Mouse (Mus musculus) kidney, postnatal 14 days (tissue): ENCODE measurements at regions not wholly inside any gene's neighbourhood (a gene's known extent, or its start where the extent isn't known, plus 50 kb on each side); places are given as distances from the start of the nearest gene placed in this dataset.

Source experiments
- DNase-seq: peaks from one replicate; pipeline ENCODE4 v3.0.0; 2022; ENCODE audit warnings: mixed read lengths

DNA sequence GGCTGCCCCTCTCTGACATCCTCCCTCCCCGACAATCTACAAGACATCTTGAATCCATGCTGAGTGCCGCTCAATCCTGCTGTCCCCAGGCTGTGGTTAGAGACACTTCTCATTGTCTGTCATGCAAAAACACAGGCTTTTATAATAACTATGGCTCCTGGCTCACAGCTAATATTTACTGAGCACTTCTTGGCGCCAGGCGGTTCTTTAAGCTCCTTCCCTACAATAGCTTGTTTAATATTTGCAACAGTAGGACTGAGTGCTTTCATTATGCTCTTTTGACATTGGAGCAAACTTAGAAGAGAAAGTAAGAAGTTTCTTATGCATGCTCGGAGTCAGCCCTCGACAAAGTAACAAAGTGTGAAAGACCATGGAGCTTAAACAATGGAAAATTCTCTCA lies 151.6 kb upstream of the Irx6 start:
- DNase-seq = no peak

DNA sequence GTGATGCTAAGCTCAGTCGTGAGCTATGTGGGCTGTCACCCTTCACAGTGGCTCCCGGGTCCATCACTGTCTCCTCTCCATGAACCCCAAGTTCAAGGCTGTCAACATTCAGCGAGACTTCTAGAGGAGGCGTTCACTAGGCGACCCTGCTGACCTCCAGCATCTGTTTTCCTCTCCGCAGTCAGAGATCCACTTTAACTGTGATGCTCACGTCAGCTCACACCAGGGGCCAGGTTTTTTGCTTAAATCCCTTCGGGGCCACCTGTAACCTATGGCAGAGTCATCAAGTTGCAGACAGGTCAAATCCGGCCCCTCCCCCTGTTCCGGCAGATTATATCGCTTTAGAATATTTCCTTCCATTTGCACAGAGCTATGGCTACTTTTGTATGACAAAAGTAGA lies 144.3 kb upstream of the Irx6 start:
- no peak for DNase-seq

DNA sequence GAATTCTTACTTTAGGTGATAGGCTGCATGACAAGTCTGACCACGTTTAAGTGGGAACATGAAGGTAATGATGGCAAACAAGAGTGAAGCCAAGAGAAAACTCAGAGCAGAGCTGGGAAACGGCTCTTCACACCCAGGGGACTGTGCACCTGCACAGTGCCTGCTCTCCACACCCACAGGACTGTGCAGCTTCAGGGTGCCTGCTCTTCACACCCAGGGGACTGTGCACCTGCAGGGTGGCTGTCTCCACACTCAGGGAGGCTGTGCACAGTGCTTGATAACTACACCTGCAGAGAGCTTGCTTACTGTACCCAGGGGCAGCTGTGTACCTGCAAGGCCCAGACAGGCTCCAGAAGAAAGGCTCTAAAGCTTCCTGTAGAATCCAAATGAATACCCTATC lies 133.5 kb upstream of the Irx6 start:
- DNase-seq = no peak

DNA sequence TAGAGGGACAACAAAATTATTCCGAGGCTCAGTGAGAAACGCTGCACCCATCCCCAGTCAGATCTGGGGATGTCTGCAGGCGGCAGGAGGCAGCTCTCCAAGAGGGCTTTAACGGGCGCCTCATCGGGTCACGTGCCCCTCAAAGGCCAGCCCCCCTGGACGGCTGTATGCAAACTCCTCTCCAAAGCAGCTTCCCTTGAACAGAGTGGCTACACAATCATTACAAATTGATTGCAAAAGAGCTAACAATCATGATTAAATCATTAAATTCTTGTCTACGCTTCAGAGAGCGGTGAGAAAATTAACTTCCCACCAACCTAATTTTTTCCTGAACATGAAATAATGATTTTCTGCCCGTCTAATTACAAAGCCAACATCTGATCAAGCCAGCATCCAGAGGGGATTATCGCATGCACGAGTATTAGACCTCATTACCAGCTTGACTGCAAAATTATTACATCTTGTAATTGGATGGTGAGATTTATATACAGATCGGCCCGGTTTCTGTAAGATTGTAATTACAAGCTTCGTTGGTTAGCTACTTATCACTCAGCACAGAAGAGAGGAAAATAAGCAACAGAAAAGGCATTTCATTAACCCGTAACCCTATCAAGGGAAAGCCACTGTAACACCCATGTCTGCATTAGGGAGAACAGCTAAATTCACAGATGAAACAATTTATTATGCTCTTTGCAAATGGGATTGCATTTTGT lies 128.6 kb upstream of the Irx6 start:
- peak; percentile 6 for DNase-seq

DNA sequence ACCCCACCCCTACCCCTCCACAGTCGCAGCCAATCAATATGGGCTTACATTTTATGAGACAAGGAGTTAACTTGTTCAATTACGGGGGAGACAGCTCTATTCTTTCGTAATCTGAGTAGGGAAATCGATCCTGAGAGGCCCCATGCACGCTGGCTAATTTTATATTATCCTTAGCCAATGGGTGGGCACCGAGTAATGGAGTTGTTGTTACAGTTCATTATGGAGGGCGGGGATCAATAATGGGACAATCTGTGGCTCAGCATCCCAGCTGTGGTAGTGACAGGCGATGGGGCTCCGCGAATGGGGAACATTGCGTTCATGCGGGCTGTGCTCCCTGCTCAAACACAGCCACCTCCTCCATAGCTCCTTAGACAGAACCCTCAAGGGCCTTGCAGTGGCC lies 118.9 kb upstream of the Irx6 start:
- DNase-seq = no peak

DNA sequence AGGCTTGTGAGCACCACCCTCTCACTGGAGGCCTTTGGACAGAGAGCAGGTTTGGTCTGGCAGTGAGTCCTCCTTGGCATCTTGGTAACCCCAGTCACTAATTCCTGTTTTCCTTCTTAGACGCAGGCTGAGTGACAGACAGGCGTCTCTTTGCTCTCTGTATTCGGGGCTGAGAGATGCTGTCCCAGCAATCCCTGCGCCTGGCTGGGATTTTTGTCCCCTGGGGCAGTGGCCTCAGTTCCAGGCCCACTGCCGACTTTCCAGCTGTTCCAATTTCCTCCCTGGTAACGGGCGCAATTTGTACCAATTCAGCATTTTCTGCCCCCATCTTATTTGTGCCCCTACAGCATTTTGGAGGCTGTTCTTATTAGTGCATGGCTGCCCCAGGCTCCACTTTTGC lies 118.5 kb upstream of the Irx6 start:
- peak; percentile 25 for DNase-seq

DNA sequence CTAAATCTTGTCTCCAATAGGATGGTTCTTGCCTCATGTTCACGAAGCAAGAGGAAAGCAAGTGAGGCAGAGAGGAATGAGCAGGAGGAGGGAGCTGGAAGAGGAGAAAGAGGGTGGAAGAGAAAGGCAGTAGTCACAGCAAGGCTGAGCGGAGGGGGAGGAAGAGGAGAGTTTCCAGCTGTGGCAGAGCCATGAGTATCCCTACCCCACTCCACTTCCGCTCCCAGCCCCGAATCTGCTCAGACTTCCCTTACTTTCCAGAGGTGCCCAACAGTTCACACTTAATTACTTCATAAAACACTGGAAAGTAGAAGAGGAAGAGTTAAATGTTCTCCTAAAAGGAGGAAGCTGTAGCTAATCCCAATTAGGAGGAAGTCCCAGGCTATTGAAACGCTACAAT lies 111.6 kb upstream of the Irx6 start:
- no peak for DNase-seq

DNA sequence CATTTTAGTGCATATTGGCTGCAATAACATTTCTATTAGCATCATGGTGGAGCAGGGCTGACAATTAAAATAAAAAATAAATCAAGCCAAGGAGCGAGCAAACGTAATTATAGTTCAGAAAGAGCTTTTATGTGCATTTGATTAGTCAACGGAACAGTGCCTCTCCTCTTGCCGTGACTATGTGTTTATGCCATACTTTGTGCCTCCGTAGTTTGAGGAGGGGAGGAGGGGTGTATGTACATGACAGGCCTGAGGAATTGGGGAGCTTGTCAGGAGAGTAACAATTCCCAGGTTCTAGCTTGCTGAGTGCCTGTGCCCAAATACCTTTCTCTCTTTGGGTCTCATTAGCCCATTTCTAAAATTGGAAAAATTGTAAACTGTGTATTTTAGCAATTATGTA lies 111.1 kb upstream of the Irx6 start:
- no peak for DNase-seq

DNA sequence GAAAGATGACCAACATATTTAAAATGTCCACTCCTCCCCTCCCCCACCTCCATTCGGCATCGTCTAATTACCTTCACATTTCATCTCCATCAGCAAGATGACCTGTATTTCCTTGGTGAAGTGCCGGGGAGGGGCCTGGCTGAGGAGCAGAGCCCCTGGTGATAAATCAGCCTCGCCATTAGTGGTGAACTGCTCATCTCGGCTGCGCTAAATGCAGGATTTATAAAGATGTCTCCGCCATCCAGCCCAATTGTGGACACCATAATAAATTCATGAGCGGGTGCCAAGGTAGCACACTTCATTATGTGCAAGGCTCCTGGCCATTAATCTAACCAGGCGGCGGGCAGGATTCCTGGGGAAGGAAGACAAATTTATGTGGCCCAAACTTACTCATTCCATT lies 104.4 kb upstream of the Irx6 start:
- DNase-seq = no peak

DNA sequence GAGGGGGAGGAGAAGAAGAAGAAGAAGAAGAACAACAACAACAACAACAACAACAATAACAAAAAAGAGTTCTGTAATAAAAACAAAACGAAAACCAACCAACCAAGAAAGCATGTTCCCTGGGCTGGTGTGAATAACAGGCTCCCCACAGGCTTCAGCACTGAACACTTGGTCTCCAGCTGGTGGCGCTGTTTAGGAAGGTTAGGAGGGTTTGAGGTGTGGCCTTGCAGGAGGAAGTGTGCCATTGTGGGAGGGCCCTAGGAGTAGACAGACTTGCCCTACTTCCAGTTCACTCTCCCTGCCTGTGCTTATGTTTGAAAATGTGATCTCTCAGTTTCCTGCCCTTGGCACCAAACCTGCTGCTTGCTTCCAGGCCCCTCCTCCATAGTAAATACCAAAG lies 94.6 kb upstream of the Irx6 start:
- DNase-seq = no peak

DNA sequence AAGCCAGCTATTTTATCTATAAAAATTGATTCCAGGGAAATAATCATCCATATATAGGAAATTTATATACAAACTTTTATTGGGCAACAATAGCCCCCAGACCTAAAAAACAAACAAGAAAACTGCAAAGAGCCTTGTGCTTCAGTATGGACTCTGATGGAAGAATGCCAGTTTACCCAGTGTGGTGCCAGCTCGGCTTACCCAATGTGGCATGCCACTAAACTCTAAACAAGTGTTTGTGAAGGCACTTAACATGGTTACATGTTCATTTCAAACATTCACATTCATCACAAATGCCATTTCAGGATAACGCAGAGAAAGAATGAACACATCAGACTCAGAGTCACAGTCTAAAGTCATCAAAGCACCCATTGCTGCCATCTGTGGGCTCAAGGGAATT lies 93.0 kb upstream of the Irx6 start:
- DNase-seq = no peak

DNA sequence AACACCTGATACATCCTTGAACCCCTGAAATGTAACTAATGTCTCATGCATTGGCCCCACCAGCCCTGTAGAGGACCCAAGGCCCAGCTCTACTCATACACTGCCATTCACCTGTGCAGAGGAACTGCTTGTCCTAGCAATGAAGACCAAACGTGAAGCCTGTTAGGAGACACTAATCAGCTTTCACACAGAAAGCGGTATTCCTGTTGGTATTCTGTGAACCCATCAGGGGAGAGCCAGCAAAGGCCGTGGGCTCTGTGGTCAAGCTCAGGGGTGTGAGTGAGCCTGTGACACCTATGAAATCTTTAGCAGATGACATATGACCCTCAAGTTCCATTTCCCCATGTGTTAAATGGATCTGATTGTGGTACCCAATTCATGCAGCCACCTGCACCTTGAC lies 73.3 kb upstream of the Irx6 start:
- DNase-seq = no peak

DNA sequence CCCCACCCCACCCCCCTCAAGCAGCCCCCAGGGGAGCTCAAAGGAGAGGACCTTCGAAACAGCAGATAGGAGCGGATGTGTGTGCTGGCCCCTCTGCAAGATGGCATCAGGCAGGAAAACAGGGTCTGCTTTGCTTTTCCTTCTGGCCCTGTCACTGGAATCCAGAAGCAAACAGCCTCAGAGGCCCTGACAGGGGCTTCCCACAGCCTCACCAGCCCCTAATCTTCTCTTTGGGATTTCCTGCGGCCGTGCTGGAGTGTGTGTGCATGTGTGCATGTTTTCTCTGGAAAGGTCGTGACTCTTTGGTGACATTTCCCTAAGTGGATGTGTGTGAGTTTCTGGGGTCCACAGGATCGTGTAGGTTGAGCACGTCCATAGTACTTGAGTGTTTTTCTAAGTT lies 71.1 kb upstream of the Irx6 start:
- DNase-seq = no peak

DNA sequence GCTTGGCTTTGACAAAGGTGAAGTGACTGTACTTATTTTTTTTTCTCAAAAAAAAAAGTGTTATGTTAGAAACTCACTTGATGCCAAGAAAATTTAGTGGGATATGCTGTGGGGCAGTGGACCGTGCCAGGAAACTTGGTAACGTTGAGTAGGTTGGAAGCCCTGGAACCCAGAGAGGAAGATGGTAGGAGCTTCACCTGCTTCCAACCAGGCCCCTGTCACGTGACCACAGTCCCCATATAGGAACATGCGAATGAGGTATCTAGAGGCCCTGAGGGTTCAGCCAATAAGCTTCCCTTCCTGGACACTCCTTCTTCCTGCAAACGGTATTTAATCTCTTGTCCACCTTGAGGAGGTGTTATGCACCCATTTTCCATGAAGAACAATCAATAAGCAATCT lies 68.5 kb upstream of the Irx6 start:
- DNase-seq = no peak

DNA sequence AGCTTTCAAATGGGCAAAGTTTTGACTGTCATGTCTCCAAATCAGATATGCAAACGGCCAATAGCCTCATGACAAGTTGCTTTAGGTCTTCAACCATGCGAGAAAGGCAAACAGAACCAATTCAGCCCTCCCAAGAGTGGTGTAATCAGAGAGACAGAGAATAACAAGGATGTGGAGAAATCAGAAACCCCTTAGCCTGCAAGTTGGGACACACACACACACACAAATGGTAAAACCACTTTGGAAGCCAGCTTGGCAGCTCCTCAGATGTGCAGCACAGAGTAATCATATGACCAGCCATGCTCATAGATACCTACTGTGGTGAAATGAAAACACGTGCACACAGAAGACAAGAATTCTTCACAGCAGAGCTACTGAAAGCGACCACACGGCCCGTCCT lies 66.5 kb upstream of the Irx6 start:
- no peak for DNase-seq

DNA sequence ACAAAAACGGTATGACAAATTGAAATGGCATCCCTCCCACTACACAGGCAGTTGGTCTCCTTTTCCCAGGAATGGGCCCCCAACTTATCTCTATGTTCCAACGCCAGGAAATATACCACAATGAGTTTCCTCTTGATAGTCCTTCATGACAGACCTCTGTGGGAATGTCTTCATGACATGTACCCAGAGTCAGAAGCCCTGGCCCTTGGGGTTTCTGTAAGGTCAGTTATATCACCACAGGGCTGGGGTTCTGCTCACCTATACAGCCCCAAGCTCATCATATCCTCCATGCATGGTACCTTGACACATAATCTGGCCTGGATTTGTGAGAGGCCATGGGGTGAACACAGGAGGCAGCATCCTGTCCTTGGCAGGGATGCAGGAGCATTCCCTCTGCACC lies 64.2 kb upstream of the Irx6 start:
- no peak for DNase-seq

DNA sequence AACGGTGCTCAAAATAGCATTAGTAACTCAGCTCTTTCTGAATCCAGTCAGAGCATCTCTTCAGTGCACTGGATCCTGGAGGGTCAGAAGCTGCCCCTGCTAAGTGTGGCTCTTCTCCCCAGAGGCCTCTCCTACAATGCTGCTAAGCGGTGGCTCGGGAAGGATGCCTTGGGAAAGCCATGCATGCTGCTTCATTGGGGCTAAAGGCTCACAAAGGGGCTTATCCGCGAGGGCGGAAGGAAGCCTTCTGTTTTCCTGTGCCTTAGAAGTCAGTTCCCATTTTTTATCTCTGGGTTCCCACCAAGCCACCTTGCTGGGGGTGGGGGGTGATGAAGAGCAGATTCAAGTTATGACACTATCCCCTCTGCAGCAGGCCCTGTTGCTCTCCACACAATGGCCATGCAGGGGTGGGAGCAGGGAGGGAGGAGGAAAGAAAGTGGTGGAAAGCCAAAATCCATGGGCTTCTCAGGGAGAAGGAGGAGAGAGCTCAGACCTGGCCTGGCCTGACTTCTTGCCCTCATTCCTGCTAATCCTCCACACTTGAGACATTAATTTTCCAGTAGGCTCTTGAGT lies 63.5 kb upstream of the Irx6 start:
- DNase-seq = no peak

DNA sequence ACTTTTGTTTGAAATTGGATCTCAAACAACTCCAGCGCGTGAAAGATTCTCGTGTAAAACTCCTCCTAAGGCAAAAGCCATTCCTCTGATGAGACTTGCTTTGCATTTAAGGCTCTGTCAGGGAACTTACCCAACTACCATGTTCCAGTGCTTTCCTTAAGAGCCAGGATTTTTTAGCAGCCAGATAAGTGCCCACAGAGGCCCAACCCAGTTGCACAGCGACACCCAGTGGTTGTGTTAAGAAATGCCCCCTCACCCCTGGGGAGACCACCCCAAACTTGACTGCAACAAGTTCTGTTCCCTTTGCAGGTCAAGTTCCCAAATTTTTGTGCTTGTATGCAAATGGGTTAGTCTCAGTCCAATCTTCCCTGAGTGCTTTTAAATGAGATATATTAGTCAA lies 60.6 kb upstream of the Irx6 start:
- no peak for DNase-seq

DNA sequence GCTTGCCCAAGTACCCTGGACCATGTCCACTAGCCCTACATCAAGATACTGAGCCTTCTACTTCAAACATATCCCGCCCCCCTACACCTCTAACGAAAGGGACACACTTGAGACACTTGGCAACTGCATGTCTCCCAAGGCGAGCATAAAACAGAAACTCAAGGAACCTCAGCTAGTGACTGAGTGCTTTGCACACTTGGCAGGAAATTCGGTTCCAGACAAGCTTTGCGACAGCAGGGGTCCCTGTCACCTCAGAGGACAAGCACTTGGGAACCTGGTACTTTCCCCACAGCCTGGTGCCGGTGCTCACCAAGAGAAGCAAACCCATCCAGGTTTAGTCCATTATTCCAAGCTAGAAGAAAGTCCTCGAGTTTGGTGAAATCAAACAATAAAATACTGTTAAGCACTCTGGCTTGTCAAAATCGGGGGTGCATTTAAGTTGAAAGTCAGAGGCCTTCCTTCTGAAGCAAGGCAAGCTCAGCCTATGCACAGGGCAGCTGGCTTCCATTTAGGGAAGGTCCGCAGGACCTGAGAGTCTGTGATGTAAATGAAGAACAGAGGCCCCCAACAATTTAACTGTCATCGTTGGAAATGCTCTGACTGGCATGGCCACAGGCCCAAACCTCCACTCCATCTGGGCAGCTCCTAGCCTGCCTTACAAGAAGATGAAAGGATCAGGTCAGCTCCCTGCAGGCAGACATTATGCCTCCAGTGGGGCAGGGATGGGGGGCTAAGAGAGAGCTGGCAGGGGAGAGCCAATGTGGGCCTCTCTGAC lies 57.6 kb upstream of the Irx6 start:
- DNase-seq = no peak

DNA sequence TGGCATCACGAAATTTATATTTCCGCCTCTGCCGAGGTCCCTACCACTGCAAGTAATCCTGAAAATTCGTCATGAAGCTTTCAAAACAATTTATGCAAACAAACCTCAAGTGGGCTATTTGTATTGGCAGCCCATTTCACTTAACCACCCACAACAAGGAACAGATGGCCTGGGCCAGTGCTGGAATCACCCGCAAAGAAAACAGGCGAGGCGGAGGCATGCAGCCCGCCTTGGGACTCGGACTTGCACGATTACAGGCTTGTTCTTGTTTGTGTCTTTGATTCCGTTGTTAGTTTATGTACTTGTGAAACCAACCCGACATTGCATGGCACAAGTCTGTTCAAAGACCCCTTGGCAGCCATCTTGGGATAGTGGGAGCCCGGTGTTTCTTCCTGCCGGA lies 55.8 kb upstream of the Irx6 start:
- peak; percentile 5 for DNase-seq
